Mouse (Mus musculus): Measurements from ENCODE around the gene Rnf103.

- TF ChIP-seq CTCF (IDR thresholded peaks at IDR 0.05; ENCODE audit: low read depth) = no peak
- TF ChIP-seq EP300 (IDR thresholded peaks at IDR 0.05; ENCODE audit: low read depth) = no peak
Observed at GRCm38 (mm10) chr6:71481136-71481535, 12.6 kb upstream of the Rnf103 start.

Data from heart, postnatal 0 days (tissue).